ENCODE assay signal across 14 mouse cellular contexts in genomic region chr8:117493543-117493942, GRCm38 (mm10).
"Had no signal": no experiment of that assay in that cellular context is flagged by ENCODE, and none has a peak within 500 bp of the region (broad histone marks: within the 10 kb centered on the region; RNA-seq: fewer than 3 reads in every experiment).

No protein-coding gene starts in this region.

- H3K9me3 ChIP-seq: limb, embryonic 15.5 days; liver, embryonic 12.5 days; midbrain, embryonic 10.5 days; neural tube, embryonic 12.5 days; stomach, embryonic 15.5 days had no signal

- H3K9ac ChIP-seq: limb, embryonic 15.5 days; liver, embryonic 12.5 days; lung, embryonic 14.5 days; neural tube, embryonic 12.5 days; stomach, embryonic 15.5 days had no signal

- H3K27ac ChIP-seq: left cerebral cortex, adult 2 months; limb, embryonic 15.5 days; liver, embryonic 12.5 days; midbrain, embryonic 10.5 days; neural tube, embryonic 12.5 days; stomach, embryonic 15.5 days had no signal

- DNase-seq: kidney, postnatal 14 days; lung, embryonic 14.5 days; lung, postnatal 10 days; lung, postnatal 4 days; midbrain, embryonic 14.5 days; right cerebral cortex, postnatal 14 days; thymus, adult 2 months; thymus, postnatal 25 days had no signal

- H3K4me3 ChIP-seq: left cerebral cortex, adult 2 months; limb, embryonic 15.5 days; liver, embryonic 12.5 days; midbrain, embryonic 10.5 days; neural tube, embryonic 12.5 days; stomach, embryonic 15.5 days had no signal

- H3K4me2 ChIP-seq: limb, embryonic 15.5 days; liver, embryonic 12.5 days; lung, embryonic 14.5 days; neural tube, embryonic 12.5 days; stomach, embryonic 15.5 days had no signal

- ATAC-seq: liver, embryonic 12.5 days had no signal

- H3K36me3 ChIP-seq: limb, embryonic 15.5 days; liver, embryonic 12.5 days; midbrain, embryonic 10.5 days; neural tube, embryonic 12.5 days; stomach, embryonic 15.5 days had no signal
